Mouse (Mus musculus): Measurements from ENCODE around the gene Mmp10.

Gene Mmp10

DNA sequence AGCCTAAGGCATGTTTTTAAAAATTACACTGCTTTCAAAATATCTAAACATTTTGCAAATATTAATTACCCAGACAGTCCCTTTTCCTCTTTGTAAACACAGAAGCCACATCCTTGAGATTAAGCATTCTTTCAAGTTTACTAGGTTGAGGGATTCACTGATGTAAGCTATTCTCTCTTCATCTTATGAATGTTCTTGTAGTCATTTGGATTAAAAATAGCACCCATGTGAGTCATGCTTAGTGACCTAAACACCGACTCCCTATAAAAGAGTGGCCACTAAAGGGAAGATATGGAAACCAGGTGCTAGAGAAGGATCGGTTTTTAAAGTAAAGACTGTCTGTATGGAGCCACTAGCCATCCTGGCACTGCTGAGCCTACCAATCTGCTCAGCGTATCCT, at the start of gene Mmp10:
Gene Mmp10 (plus strand): TSS at position 302 of the 400 bp plus-strand sequence.
- no peak for DNase-seq (ENCODE audit: low read depth, low spot score)

DNA sequence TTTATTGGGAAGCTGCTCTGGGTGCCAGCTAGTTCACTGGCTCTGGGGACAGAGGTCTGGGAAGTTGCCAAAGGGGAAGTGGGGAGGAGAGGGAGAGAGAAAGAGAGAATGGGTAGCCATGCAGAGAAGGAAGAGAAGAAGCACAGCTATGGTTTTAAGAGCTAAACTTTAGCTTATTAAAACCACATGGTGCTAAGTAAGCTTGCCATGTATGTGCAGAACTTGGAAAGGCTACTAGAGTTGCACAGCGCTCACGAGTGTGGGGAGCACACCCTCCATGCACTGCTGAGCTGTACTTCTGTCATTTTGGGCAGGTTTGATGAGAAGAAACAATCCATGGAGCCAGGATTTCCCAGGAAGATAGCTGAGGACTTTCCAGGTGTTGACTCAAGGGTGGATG, 48.9 kb upstream of the Mmp10 start:
- no peak for DNase-seq (ENCODE audit: low read depth, low spot score)

DNA sequence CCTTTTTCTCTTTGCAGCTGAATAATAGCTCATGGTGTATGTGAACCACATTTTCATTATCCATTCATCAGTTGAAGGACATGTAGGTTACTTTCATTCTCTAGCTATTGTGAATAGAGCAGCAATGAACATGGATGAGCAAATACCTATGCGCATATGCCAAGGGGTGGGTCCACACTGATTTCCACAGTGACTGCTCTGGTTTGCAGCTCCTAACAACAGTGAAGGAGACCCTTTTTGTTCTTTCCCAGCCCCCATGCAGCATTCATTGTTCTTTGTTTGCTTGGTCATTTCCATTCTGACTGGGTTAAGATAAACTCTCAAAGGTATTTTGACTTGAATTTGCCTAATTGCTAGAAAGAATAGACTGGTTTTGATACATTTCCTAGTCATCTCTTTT, 31.9 kb upstream of the Mmp10 start:
- no peak for DNase-seq (ENCODE audit: low read depth, low spot score)

DNA sequence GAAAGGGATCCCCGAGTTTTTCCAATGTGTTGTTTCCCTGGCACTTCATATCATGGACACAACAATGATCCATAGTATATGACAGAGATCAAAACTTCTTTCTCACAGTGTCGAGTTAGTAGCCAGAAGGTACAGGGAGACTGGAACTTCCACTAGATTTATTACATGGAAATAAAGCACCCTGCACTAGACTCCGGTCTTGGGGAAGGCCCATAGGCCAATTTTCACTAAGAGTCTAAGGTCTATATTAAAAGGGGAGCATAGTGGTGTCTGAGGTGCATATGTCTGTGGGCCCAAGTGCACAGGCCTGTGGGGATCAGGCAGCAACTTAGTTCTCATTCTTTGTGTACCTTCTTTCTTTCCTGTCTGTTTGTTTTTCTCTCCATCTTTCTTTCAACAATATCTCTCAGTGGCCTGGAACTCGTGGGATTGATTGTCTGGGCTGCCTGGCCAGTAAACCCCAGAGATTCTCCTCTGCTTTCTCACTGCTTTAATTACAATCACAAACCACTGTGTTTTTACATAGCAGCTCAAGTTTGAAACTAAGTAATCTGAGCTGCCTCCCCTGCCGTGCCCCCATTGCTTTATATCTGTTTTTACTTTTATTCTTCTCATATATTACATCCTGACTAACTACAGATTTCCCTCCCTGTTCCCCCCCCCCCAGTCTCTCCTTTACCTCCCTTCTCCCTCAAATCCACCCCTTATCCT, 18.3 kb upstream of the Mmp10 start:
- no peak for DNase-seq (ENCODE audit: low read depth, low spot score)

DNA sequence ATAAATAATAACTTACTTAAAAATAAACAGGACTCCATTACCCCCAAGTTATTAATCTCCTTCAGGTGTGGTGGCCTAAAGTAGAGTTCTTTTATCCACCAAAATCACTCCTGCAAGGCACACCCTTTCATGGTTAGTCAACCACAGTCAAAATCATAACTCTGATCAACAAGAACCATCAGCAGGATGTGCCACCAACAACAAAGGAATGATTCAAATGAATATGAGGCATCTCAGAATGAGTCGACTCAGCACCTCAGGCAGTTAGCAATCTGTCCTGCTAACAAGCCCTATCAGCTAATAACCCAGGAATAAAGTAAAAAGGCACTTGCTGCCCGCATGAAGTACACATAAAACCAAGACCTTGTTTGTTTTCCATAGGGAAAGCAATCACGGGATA, 1.0 kb upstream of the Mmp10 start:
- no peak for DNase-seq (ENCODE audit: low read depth, low spot score)

DNA sequence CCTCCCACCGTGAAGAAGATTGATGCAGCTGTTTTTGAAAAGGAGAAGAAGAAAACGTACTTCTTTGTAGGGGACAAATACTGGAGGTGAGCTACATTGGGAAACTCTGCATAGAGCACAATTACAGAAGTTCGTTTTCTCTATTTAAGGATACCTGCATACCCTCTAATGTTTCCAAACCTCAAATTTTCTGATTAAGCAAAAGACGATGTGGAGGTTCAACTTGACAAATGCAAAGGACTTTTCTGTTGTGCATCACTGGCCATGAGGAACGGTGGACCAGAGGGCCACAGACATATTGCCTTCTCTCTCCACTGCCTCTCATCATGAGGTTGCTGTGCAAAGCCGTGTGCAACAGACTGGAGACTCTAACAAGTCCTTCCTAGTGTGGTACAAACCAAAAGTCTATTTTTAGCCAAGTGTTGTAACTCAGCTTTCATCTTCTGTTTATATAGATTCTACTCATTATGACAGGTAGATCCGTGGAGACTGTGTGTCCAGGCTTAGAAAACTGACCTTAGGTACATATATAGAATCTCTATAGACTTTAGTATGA, 5.2 kb downstream of the Mmp10 start:
- no peak for DNase-seq (ENCODE audit: low read depth, low spot score)

DNA sequence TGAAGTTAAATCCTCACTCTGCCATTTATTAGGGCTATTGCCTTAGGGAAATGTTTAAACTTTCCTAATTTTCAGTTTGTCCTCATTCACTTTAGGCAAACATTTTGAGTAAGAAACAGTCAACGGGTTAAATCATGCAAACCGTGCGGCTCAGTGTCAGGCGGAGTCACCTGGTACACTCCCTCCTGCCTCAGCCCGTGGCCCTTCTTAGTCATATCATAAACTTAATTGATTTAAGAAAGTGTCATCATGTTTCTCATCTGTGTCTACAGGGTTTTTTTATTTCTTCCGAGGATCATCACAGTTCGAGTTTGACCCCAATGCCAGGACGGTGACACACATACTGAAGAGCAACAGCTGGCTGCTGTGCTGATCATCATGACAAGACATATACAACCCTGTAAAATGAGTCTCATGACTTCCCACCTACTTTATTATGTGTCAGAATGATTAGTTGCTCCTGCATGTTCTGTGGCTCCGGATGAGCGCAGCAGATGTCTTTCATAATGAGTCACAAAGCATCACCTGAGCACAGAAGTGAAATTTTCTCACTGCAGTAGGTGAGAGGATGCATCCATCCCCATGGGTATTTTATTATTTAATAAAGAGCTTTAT, 7.6 kb downstream of the Mmp10 start:
- DNase-seq (ENCODE audit: low read depth, low spot score) = no peak

DNA sequence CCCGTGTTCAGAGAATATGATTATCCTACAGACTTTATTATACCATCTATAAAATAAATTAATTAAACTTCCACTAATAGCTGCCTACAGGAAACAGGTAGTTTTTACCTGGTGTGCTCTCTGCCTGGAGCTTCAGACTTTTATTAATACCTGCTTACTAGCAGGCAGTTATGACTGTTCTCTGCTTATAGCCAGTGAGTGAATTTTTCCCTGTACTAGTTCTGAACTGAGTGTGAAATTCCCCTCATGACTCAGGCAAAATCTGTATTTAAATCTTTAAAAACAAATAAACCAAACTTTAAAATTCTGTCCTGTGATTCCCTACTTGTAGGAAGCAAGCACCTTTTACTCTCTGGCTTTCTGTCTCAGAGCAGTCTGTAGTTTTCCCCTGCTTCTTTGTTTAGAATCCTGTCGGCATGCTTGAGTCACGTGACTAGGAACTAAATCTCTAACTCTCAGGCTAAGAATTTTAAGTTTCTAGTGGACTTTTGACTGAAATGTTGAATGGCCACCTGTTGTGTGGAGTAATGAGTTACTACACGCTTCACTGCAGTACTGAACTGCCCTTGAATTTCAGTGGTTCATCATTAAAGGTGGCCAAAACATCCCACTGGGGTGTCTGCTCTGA, 15.9 kb downstream of the Mmp10 start:
- DNase-seq (ENCODE audit: low read depth, low spot score) = no peak

DNA sequence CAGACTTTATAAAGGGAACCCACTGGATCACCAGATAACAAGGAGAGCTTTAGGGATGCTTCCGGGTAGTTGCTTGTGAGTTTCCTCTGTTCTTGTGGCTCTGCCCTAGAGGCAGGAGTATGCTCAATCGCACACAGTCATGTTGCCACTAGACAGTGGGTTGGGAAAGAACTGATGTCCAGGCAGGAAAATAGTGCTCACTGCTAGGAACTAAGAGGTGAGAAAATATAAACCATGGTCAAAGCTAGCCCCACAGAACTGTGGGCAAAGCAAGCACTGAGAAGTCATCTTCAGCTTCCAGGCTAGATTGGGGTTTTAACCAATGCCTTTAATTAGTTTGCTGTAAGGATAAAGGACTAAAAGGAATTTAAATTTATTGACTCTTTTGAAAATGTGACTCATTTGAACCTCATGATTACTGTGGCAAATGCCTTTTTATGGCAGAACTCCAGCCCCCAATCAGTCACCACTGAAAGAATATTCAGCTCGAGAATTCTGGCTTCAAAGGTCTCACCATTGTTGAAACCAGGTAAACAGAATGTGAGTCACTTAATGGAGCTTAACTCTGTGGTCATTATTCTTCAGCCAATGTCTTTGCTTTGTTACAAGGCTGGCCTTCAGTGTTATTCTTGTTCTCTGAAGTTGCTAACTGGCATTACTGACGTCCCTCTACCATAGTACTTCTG, 24.2 kb downstream of the Mmp10 start:
- DNase-seq (ENCODE audit: low read depth, low spot score) = no peak

DNA sequence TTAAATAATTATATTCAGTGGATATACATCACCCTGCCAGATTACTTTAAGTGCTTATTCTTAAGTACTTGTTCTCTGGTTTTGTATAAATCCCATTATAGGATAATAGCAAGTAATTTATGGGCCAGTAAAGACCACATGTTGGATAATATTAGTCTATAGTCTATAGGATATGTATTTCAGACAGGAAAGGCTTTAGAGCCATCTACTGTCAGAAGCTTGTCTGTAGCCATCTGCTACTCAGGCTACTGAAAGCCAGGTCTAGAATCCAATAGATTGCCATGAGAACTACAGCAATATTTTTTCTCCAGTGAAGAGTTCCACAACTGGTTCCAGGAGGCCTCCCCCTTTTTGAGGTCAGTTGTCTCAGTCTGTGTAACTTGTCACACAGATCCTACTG, 40.6 kb downstream of the Mmp10 start:
- DNase-seq (ENCODE audit: low read depth, low spot score) = no peak

DNA sequence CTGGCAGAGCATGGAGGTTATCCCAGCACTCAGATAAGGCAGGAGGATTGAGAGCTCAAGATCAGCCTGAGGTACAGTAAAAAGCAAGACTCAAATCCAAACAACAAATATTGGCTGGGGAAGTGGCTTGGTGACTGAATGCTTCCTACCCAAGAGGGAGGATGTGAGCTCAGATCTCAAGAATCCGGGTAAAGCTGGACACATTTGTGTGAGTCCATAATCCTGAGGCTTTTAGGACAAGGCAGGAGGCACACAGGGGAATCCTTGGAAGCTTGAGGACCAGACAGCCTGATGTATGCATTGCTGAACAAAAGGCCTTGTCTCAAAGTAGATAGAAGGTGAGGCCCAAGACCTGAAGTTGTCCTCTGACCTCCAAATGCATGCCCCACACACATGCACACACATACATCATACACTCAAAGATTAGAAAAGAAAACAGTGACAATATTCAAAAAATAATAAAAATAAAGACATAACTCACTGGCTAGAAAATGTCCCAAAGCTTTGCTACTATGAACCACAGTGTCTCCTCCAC, 42.8 kb downstream of the Mmp10 start:
- DNase-seq (ENCODE audit: low read depth, low spot score) = no peak

DNA sequence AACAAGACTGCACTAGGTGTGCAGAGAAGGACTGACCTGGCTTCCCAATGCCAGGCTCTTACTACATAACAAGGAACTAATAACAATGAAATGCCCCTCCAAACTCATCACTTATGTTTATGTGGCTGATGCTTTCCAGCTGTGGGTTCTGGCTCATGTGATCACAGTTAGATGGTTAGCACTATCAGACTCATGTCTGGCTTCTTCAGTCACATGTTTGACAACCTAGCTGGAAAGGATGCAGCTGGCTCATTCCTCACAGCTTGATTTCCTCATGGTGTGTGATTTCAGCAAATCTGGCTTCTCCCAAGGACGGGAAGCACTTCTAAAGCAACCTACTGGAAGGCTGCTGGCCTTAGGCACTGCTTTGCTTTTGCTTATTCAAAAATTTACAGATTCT, 43.3 kb downstream of the Mmp10 start:
- DNase-seq (ENCODE audit: low read depth, low spot score) = no peak

DNA sequence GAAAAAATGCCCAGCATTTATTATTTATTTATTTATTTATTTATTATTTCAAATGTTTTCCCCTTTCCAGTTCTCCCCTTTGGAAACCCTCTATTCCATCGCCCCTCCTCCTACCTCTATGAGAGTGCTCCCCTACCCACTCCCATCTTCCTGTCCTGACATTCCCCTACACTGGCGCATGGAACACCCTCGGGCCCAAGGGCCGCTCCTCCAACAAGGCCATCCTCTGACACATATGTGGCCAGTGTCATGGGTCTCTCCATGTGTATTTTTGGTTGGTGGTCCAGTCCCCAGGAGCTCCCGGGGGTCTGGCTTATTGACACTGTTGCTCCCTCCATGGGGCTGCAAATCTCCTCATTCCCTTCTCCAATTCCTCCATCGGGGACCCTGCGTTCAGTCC, 43.8 kb downstream of the Mmp10 start:
- no peak for DNase-seq (ENCODE audit: low read depth, low spot score)

DNA sequence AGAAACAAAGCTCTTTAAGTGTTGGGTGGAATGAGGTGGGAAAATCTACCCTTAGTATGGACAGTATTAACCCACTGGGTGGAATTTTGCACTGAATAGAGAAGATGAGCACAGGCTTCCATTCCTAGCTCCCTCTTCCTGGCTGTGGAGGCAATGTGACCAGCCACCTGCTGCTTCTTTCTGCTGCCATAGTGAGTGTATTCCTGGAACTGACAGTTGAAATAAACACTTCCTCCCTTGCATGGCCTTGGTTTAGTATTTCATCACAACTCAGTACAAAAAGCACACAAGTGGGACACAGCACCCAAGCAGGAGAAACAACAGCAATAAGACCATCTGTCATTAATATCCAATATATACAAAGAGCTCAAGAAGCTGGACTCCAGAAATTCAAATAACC, 49.8 kb downstream of the Mmp10 start:
- DNase-seq (ENCODE audit: low read depth, low spot score) = no peak

DNA sequence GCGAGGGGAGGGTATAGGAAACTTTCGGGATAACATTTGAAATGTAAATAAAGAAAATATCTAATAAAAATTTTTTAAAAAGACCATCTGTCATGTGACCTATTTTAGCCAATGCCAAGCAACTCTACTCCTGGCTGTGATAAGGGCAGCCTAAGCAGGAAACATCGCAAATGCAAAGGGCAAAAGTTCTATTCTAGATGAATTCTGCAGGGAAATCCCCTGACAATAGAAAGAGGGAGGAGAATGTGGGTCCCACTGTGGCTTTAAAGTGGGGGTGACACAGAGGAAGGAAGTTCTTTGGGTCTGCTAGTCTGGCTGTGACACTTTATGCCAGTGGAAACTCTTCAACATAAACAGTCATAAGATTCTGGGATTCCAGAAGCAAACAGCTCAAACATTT, 51.4 kb downstream of the Mmp10 start:
- DNase-seq (ENCODE audit: low read depth, low spot score) = no peak

DNA sequence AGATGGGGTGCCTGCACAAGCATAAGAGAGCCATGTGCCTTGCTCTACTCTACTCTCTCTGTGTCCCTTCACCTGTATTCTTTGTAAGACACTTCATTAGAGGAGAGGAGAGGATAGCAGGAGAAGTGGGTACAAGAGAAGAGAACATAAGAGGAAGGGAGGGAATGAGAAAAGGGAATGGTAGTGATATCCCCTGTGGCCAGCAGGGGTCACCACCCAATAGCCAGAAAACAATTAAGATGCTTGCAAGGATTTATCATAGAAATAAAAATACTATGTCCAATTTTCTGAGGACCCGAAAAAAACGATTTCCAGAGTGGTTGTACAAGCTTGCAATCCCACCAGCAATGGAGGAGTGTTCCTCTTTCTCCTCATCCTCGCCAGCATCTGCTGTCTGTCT, 52.2 kb downstream of the Mmp10 start:
- DNase-seq (ENCODE audit: low read depth, low spot score) = no peak

DNA sequence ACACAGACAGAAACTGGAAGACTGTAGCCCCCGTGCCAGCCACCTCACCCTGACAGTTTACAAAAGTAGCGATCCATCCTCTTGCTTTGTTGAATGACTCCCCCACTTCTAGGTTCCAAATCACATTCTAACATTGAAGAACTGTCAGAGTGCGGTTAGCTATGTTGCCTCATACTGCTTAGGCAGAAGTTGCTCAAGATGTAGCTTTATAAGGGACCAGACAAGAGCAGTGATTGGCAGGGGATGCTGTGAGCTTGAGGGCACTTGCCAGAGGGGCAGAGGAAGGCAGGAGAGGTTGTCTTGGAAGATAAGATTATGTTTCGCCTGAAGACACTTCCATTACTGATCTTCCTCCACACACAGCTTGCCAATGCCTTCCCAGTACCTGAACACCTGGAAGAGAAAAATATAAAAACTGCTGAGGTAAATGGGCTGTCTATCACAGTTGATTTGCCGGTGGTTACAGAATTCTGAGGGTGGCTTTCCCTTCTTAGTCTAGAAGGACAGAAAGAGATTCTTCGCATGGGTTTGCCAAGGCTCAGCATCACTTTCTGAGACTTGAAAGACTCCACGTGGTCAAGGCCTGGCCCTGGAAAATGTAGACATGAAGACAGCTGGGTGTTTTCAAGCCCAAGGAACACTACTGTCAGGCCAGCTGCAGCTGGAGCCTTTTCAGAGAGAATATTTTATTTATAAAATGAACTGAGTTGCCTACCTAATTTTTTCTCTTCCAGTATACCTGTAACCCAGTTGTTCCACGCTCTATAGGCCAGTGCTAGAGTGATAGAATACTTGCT, 56.3 kb downstream of the Mmp10 start, which contains the start of gene Mmp8:
Gene Mmp8 (plus strand): TSS at position 236 of the 797 bp plus-strand sequence.
- DNase-seq (ENCODE audit: low read depth, low spot score) = no peak

All from WW6 (cell line).